Mouse (Mus musculus) heart, adult 2 months (tissue): Measurements from ENCODE around the gene Sertad3.

ENCODE experiments used
- CTCF ChIP-seq: fragments of 200-600 bp; IDR thresholded peaks from 2 replicates; pipeline ENCODE4 v1.8.1; 2022; ENCODE audit warnings: antibody characterized with exemption, mild to moderate bottlenecking, moderate library complexity
- EP300 ChIP-seq: fragments of 200-500 bp; IDR thresholded peaks from 2 replicates; pipeline ENCODE4 v1.6.1; 2011; ENCODE audit warnings: low read depth, low read length, control low read depth; ENCODE audit not compliant: insufficient read depth
- POLR2A ChIP-seq: fragments of 200-500 bp; IDR thresholded peaks from 2 replicates; pipeline ENCODE4 v1.6.1; 2011; ENCODE audit warnings: mild to moderate bottlenecking, low read depth, low read length, control low read depth; ENCODE audit not compliant: insufficient read depth

DNA sequence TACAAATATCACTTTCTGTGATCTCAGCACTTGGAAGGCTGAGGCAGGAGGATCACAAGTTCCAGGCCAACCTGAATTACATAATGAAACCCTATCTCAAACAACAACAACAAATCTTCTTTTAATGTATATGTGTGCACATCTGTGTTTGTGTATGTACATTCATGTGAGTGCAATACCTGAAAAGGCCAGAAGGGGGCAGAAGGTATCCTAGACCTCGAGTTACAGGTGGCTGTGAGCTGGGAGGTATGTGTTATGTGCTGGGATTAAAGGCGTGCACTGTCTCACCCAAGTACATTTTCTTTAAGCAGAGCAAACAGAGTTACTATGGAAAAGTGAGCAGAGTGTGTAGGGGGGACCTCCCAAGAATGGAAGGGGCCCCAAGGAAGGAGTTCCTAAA, 44.4 kb upstream of the Sertad3 start:
- TF ChIP-seq POLR2A (no peak), CTCF (peak; percentile 34), EP300 (no peak)
